In the genomic region with DNA sequence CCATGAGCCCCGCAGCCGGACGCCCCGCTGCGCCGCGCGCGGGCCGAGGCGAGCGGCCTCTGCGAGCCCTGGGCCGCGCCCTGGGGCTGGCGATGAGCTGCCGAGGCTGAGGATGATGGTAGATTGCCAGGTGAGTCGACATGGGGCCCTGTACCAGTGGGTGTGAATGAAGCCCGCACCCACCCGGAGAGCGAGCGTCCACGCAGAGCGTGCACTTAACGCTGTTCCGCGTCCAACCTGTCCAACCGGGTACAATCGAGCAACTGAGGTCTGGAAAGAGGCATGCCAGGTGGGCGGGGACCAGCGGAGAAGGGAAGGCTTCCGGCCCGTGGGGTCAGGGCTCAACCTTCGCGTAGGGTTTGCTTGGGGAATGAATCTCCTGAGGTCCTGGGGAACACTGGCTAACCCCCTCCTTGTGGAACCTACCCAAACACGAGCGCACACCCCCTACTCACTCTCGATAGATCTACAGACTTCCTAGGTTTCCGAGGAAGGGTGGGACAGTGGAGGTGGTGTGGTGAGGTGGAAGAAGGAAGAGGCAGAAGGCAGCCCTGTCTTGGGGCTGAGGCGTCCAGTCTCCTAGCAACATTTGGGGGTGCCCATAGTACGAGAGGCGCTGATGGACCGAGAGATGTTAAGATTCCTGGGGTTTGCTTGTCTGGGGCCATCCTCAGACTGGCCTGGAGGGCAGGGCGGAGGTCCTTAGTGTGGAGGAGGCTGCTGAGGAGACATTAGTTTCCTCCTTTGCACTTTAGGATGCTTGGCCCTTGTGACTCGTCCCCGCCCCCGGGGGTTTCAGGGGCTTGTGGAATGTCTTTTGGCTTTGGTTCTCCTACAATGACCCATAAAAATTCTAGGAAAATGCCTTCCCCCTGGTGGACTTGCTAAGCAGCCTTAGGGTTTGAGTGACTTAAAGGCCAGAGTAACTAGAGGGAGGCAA, we compare ENCODE assay signal across 9 mouse cellular contexts. TPM values are rescaled to one million over a fixed set of nuclear protein-coding genes. Genes with fewer than 3 reads are reported as not detected.
A peak's percentile ranks its signal among the peaks of the same experiment; 100 is the strongest.
DNase-seq lines count a peak whose midpoint lies in the region; ATAC-seq and TF ChIP-seq lines count a peak whose summit lies in the region.
"Had no signal": no experiment of that assay in that cellular context is flagged by ENCODE, and none has a peak within 500 bp of the region (broad histone marks: within the 10 kb centered on the region; RNA-seq: fewer than 3 reads in every experiment).

No protein-coding gene starts in this region.

- DNase-seq in heart, postnatal 25 days (ENCODE audit: low spot score), result no peak
- peak; percentile 63 for DNase-seq in MEL (ENCODE audit: low read depth, low spot score)
- peak; percentile 50 for DNase-seq in hindbrain, embryonic 10.5 days (ENCODE audit: low spot score)
- no peak for DNase-seq in liver, embryonic 11.5 days (ENCODE audit: low spot score)
- DNase-seq in naive thymus-derived CD4-positive, alpha-beta T cell, adult 2 months (ENCODE audit: low read depth), result peak; percentile 70
- DNase-seq in spleen, postnatal 36 days (ENCODE audit: low spot score in 2 of 2), result no peak

- H3K4me2 ChIP-seq in heart, embryonic 11.5 days, result peak overlapping the region; percentile 99
- peak overlapping the region; percentile 94 for H3K4me2 ChIP-seq in liver, embryonic 11.5 days

- peaks cover 14% of the 10 kb centered on the region; the same call in 1 of the 2 replicates for H3K27me3 ChIP-seq in heart, embryonic 11.5 days (ENCODE audit: control insufficient read depth, insufficient read depth, low read length)
- H3K27me3 ChIP-seq in MEL (ENCODE audit: control insufficient read depth in 1 of 2, insufficient read depth in 2 of 2, low read length in 2 of 2), result peaks cover 0 to 8% of the 10 kb centered on the region in 2 experiments; a peak in 3 of 4 replicates
- H3K27me3 ChIP-seq in hindbrain, embryonic 10.5 days (ENCODE audit: insufficient read depth, poor library complexity, severe bottlenecking), result peaks cover 3% of the 10 kb centered on the region; the same call in 1 of the 2 replicates
- peaks cover 20% of the 10 kb centered on the region for H3K27me3 ChIP-seq in liver, embryonic 11.5 days (replicated peaks; ENCODE audit: control insufficient read depth, insufficient read depth, low read length)

- peak overlapping the region; percentile 83 for H3K9ac ChIP-seq in heart, embryonic 11.5 days (ENCODE audit: low read depth, low read length)
- peak overlapping the region; percentile 67 for H3K9ac ChIP-seq in MEL (ENCODE audit: control insufficient read depth, low read depth, low read length, poor library complexity, severe bottlenecking)
- peak overlapping the region; percentile 57 for H3K9ac ChIP-seq in liver, embryonic 11.5 days (ENCODE audit: low read depth, low read length)

- intact Hi-C loops in heart, postnatal 25 days (cut with DNase I), result loop anchor here (1.0 kb wide), 1 partner anchor 35 kb away; no protein-coding TSS in a partner anchor

- 7% methylated on average over 47 of the region's 47 CpGs for WGBS in heart, embryonic 11.5 days (ENCODE audit: insufficient replicate concordance)
- 5% methylated on average over 47 of the region's 47 CpGs for WGBS in hindbrain, embryonic 10.5 days
- 6% methylated on average over 47 of the region's 47 CpGs for WGBS in liver, embryonic 11.5 days

- no peak for TF ChIP-seq RAD21 in MEL (IDR thresholded peaks at IDR 0.05; ENCODE audit: low read depth, low read length)

- H3K36me3 ChIP-seq in heart, embryonic 11.5 days (ENCODE audit: control insufficient read depth, insufficient read depth, low read length), result no peaks in the 10 kb centered on the region
- peaks cover 0 to 5% of the 10 kb centered on the region in 2 experiments; a peak in 2 of 4 replicates for H3K36me3 ChIP-seq in MEL (ENCODE audit: control insufficient read depth in 1 of 2, insufficient read depth in 2 of 2, low read length in 2 of 2)
- H3K36me3 ChIP-seq in hindbrain, embryonic 10.5 days, result peaks cover 24% of the 10 kb centered on the region
- H3K36me3 ChIP-seq in liver, embryonic 11.5 days (ENCODE audit: control insufficient read depth, insufficient read depth, low read length), result no peaks in the 10 kb centered on the region

- no peak overlapping the region for H3K27ac ChIP-seq in heart, embryonic 11.5 days (ENCODE audit: low read depth, low read length)
- no peak overlapping the region for H3K27ac ChIP-seq in MEL (ENCODE audit: control insufficient read depth, low read depth, low read length)
- H3K27ac ChIP-seq in cortical plate, adult 2 months (ENCODE audit: insufficient read depth, low read length), result peak overlapping the region; percentile 54; the same call in 1 of the 2 replicates
- peak overlapping the region; percentile 92 for H3K27ac ChIP-seq in hindbrain, embryonic 10.5 days
- H3K27ac ChIP-seq in liver, embryonic 11.5 days (ENCODE audit: low read depth, low read length), result no peak overlapping the region

- 0 out of 4 replicates have a peak, but pooled peaks of 1 of the 2 experiments have one; percentile 14 for TF ChIP-seq POLR2A in MEL (IDR thresholded peaks at IDR 0.05; ENCODE audit: control insufficient read depth in 1 of 2, insufficient read depth in 1 of 2, low read depth in 1 of 2, low read length in 2 of 2, poor library complexity in 1 of 2)
- no peak for TF ChIP-seq POLR2A in cortical plate, adult 2 months (IDR thresholded peaks at IDR 0.05; ENCODE audit: extremely low read depth, insufficient read depth, low read length)

- TF ChIP-seq CTCF in MEL (IDR thresholded peaks at IDR 0.05 in 2 of 3, conservative IDR thresholded peaks at IDR 0.05 in 1 of 3; ENCODE audit: control insufficient read depth in 1 of 3, insufficient read depth in 1 of 3, low read depth in 2 of 3, low read length in 3 of 3, poor library complexity in 1 of 3, severe bottlenecking in 1 of 3), result no peak
- TF ChIP-seq CTCF in cortical plate, adult 2 months (IDR thresholded peaks at IDR 0.05; ENCODE audit: extremely low read depth, insufficient read depth, low read length), result no peak

- no peaks in the 10 kb centered on the region for H3K9me3 ChIP-seq in heart, embryonic 11.5 days (replicated peaks; ENCODE audit: control insufficient read depth, low read length)
- H3K9me3 ChIP-seq in MEL (replicated peaks; ENCODE audit: insufficient read depth, low read length), result no peaks in the 10 kb centered on the region
- no peaks in the 10 kb centered on the region for H3K9me3 ChIP-seq in hindbrain, embryonic 10.5 days
- H3K9me3 ChIP-seq in liver, embryonic 11.5 days (ENCODE audit: control insufficient read depth, low read length), result no peaks in the 10 kb centered on the region

- peak; percentile 8; the same call in 1 of the 2 replicates for ATAC-seq in heart, embryonic 11.5 days (replicated peaks; ENCODE audit: insufficient number of reproducible peaks, low FRiP score, low TSS enrichment)
- peak; percentile 34; the same call in 1 of the 2 replicates for ATAC-seq in liver, embryonic 11.5 days (replicated peaks; ENCODE audit: low FRiP score)

- H3K79me2 ChIP-seq in MEL (ENCODE audit: control insufficient read depth, insufficient read depth, low read length, poor library complexity), result no peaks in the 10 kb centered on the region; the same call in 1 of the 2 replicates

- peak overlapping the region; percentile 70 for H3K4me3 ChIP-seq in heart, embryonic 11.5 days (ENCODE audit: low read depth, low read length)
- H3K4me3 ChIP-seq in MEL (ENCODE audit: control insufficient read depth in 1 of 2, insufficient read depth in 1 of 2, low read depth in 2 of 2, low read length in 2 of 2), result peak overlapping the region; percentile 65 to 91
- H3K4me3 ChIP-seq in cortical plate, adult 2 months (ENCODE audit: insufficient read depth, low read length), result peak overlapping the region; percentile 69
- peak overlapping the region; percentile 89 for H3K4me3 ChIP-seq in hindbrain, embryonic 10.5 days
- H3K4me3 ChIP-seq in liver, embryonic 11.5 days (ENCODE audit: low read depth, low read length), result peak overlapping the region; percentile 62

- TF ChIP-seq EP300 in MEL (IDR thresholded peaks at IDR 0.05; ENCODE audit: low read depth in 1 of 2, low read length in 2 of 2), result no peak

- H3K4me1 ChIP-seq in heart, embryonic 11.5 days (ENCODE audit: control insufficient read depth, insufficient read depth, low read length), result peaks cover 14% of the 10 kb centered on the region
- H3K4me1 ChIP-seq in MEL (ENCODE audit: control insufficient read depth in 1 of 2, insufficient read depth in 2 of 2, low read length in 2 of 2), result peaks cover 2 to 14% of the 10 kb centered on the region in 2 experiments; a peak in 3 of 4 replicates
- H3K4me1 ChIP-seq in cortical plate, adult 2 months (ENCODE audit: control insufficient read depth, insufficient read depth, low read length), result peaks cover 15% of the 10 kb centered on the region
- H3K4me1 ChIP-seq in hindbrain, embryonic 10.5 days (replicated peaks), result peaks cover 58% of the 10 kb centered on the region
- H3K4me1 ChIP-seq in liver, embryonic 11.5 days (replicated peaks; ENCODE audit: control insufficient read depth, insufficient read depth, low read length), result peaks cover 7% of the 10 kb centered on the region; the same call in 1 of the 2 replicates

RNA-seq across cellular contexts. Expression of gene Ralgds, which starts 0.8 kb away (rescaled TPM):
- 12.2 and 12.5 TPM in 2 replicates for polyA plus RNA-seq in heart, embryonic 11.5 days (2014; fragmentation: Nextera tagmentation; extraction: Ambion mirVana)
- 10 to 100 TPM; 11.9 to 13.8 TPM for total RNA-seq in heart, postnatal 25 days (2021)
- total RNA-seq in MEL (2012; rRNA removed), result 4.7 and 5.0 TPM in 2 replicates
- polyA plus RNA-seq in MEL (2012; ENCODE audit: insufficient read depth in 1 of 2, insufficient read length in 2 of 2, low read depth in 1 of 2, low replicate concordance in 2 of 2, missing spikeins in 1 of 2), result 10 to 100 TPM in 1 of 2 experiments, not detected in 1; 11.0 TPM
- 107 and 112 TPM in 2 replicates for polyA plus RNA-seq in cortical plate, adult 2 months (2012; rRNA removed)
- 48.5 and 67.5 TPM in 2 replicates for polyA plus RNA-seq in hindbrain, embryonic 10.5 days (2016; fragmentation: Nextera tagmentation; extraction: Ambion mirVana)
- polyA plus RNA-seq in liver, embryonic 11.5 days (2014; fragmentation: Nextera tagmentation; extraction: Ambion mirVana), result 11.3 and 12.9 TPM in 2 replicates

RNA-seq across cellular contexts. Expression of gene Gm10134, which starts 7.8 kb away (rescaled TPM):
- polyA plus RNA-seq in heart, embryonic 11.5 days (2014; fragmentation: Nextera tagmentation; extraction: Ambion mirVana), result not detected in 2 replicates
- 1 to 10 TPM in 1 of 2 experiments, not detected in 1; 1.4 TPM for total RNA-seq in heart, postnatal 25 days (2021)
- not detected in 2 replicates for total RNA-seq in MEL (2012; rRNA removed)
- not detected for polyA plus RNA-seq in MEL (2012; ENCODE audit: insufficient read depth in 1 of 2, insufficient read length in 2 of 2, low read depth in 1 of 2, low replicate concordance in 2 of 2, missing spikeins in 1 of 2)
- 0.79 TPM in 1 of 2 replicates, not detected in the other for polyA plus RNA-seq in cortical plate, adult 2 months (2012; rRNA removed)
- polyA plus RNA-seq in hindbrain, embryonic 10.5 days (2016; fragmentation: Nextera tagmentation; extraction: Ambion mirVana), result 0.70 TPM in 1 of 2 replicates, not detected in the other
- polyA plus RNA-seq in liver, embryonic 11.5 days (2014; fragmentation: Nextera tagmentation; extraction: Ambion mirVana), result 0.73 and 0.78 TPM in 2 replicates

RNA-seq across cellular contexts. Expression of gene Gbgt1, which starts 17.0 kb away (rescaled TPM):
- polyA plus RNA-seq in heart, embryonic 11.5 days (2014; fragmentation: Nextera tagmentation; extraction: Ambion mirVana), result 0.17 and 0.27 TPM in 2 replicates
- total RNA-seq in heart, postnatal 25 days (2021), result 1 to 10 TPM; 1.7 to 3.1 TPM
- total RNA-seq in MEL (2012; rRNA removed), result not detected in 2 replicates
- polyA plus RNA-seq in MEL (2012; ENCODE audit: insufficient read depth in 1 of 2, insufficient read length in 2 of 2, low read depth in 1 of 2, low replicate concordance in 2 of 2, missing spikeins in 1 of 2), result under 1 TPM in 1 of 2 experiments, not detected in 1; 0.11 TPM
- 1.8 and 2.0 TPM in 2 replicates for polyA plus RNA-seq in cortical plate, adult 2 months (2012; rRNA removed)
- 0.14 TPM in 1 of 2 replicates, not detected in the other for polyA plus RNA-seq in hindbrain, embryonic 10.5 days (2016; fragmentation: Nextera tagmentation; extraction: Ambion mirVana)
- polyA plus RNA-seq in liver, embryonic 11.5 days (2014; fragmentation: Nextera tagmentation; extraction: Ambion mirVana), result 0.22 and 0.32 TPM in 2 replicates

RNA-seq across cellular contexts. Expression of gene Mrps2, which starts 45.8 kb away (rescaled TPM):
- polyA plus RNA-seq in heart, embryonic 11.5 days (2014; fragmentation: Nextera tagmentation; extraction: Ambion mirVana), result 60.6 and 63.9 TPM in 2 replicates
- total RNA-seq in heart, postnatal 25 days (2021), result 10 to 100 TPM; 43.0 to 43.9 TPM
- total RNA-seq in MEL (2012; rRNA removed), result 26.5 and 30.5 TPM in 2 replicates
- 10 to 100 TPM; 70.3 to 71.4 TPM for polyA plus RNA-seq in MEL (2012; ENCODE audit: insufficient read depth in 1 of 2, insufficient read length in 2 of 2, low read depth in 1 of 2, low replicate concordance in 2 of 2, missing spikeins in 1 of 2)
- 37.2 and 38.8 TPM in 2 replicates for polyA plus RNA-seq in cortical plate, adult 2 months (2012; rRNA removed)
- polyA plus RNA-seq in hindbrain, embryonic 10.5 days (2016; fragmentation: Nextera tagmentation; extraction: Ambion mirVana), result 61.7 and 63.1 TPM in 2 replicates
- 68.2 and 69.3 TPM in 2 replicates for polyA plus RNA-seq in liver, embryonic 11.5 days (2014; fragmentation: Nextera tagmentation; extraction: Ambion mirVana)

RNA-seq across cellular contexts. Expression of gene 1700007K13Rik, which starts 47.6 kb away (rescaled TPM):
- polyA plus RNA-seq in heart, embryonic 11.5 days (2014; fragmentation: Nextera tagmentation; extraction: Ambion mirVana), result 0.40 TPM in 1 of 2 replicates, not detected in the other
- not detected for total RNA-seq in heart, postnatal 25 days (2021)
- not detected in 2 replicates for total RNA-seq in MEL (2012; rRNA removed)
- polyA plus RNA-seq in MEL (2012; ENCODE audit: insufficient read depth in 1 of 2, insufficient read length in 2 of 2, low read depth in 1 of 2, low replicate concordance in 2 of 2, missing spikeins in 1 of 2), result not detected
- 2.7 and 4.4 TPM in 2 replicates for polyA plus RNA-seq in cortical plate, adult 2 months (2012; rRNA removed)
- polyA plus RNA-seq in hindbrain, embryonic 10.5 days (2016; fragmentation: Nextera tagmentation; extraction: Ambion mirVana), result 2.3 and 3.6 TPM in 2 replicates
- 0.29 TPM in 1 of 2 replicates, not detected in the other for polyA plus RNA-seq in liver, embryonic 11.5 days (2014; fragmentation: Nextera tagmentation; extraction: Ambion mirVana)
- polyA plus RNA-seq: large intestine, adult 2 months had no signal

Comparison
In these comparisons a context has a peak if more than half of its experiments do, and no peak if none do; other contexts are left out.
1. H3K27ac ChIP-seq: peak in cortical plate, adult 2 months (single experiment) and hindbrain, embryonic 10.5 days (single experiment); none in heart, embryonic 11.5 days (single experiment), MEL (single experiment) and liver, embryonic 11.5 days (single experiment).
2. DNase-seq: peak in MEL (single experiment), hindbrain, embryonic 10.5 days (single experiment) and naive thymus-derived CD4-positive, alpha-beta T cell, adult 2 months (single experiment); none in heart, postnatal 25 days (single experiment), liver, embryonic 11.5 days (single experiment) and spleen, postnatal 36 days (0 of 2).
3. Peak in every context shown above with its lines, with median percentiles within 50 percentile points of each other: H3K4me3 ChIP-seq and H3K9ac ChIP-seq.